Mouse (Mus musculus) ES-E14 (cell line): ENCODE measurements around the gene Taok3. TPM values are rescaled to one million over a fixed set of nuclear protein-coding genes. Genes with fewer than 3 reads are reported as not detected.

Source experiments
- DNase-seq: peaks from one replicate; pipeline ENCODE4 v3.0.0-alpha.2; 2013; ENCODE audit warnings: low read depth, low spot score
- H3K27ac ChIP-seq: 2 replicates; pipeline ENCODE4 v1.5.1; 2012; ENCODE audit warnings: low read depth, mild to moderate bottlenecking, low read length, moderate library complexity, mixed read lengths; ENCODE audit not compliant: poor library complexity, insufficient read depth, severe bottlenecking
- H3K36me3 ChIP-seq: 2 replicates; pipeline ENCODE4 v1.6.1; 2012; ENCODE audit warnings: mild to moderate bottlenecking, low read length, moderate library complexity, mixed read lengths; ENCODE audit not compliant: control insufficient read depth, poor library complexity, insufficient read depth, severe bottlenecking
- H3K4me1 ChIP-seq, 2 experiments: fragments of 150-350 bp in 1 of 2; sonication (generic) in 1 of 2; 2 replicates each; pipeline ENCODE4 v1.6.1; 2012; ENCODE audit warnings: low read length in 2 of 2, mild to moderate bottlenecking in 1 of 2, mixed read lengths in 1 of 2; ENCODE audit not compliant: control insufficient read depth in 2 of 2, insufficient read depth in 2 of 2, poor library complexity in 1 of 2
- H3K4me3 ChIP-seq, 2 experiments: fragments of 150-350 bp in 1 of 2; sonication (generic) in 1 of 2; 2 replicates each; pipeline ENCODE4 v1.5.1; 2012; ENCODE audit warnings: low read length in 2 of 2, low read depth in 1 of 2, mild to moderate bottlenecking in 1 of 2, mixed read lengths in 1 of 2; ENCODE audit not compliant: insufficient read depth in 1 of 2, poor library complexity in 1 of 2, severe bottlenecking in 1 of 2
- H3K9ac ChIP-seq: 2 replicates; pipeline ENCODE4 v1.6.1; 2012; ENCODE audit warnings: low read depth, mild to moderate bottlenecking, low read length, mixed read lengths; ENCODE audit not compliant: poor library complexity, insufficient read depth, severe bottlenecking
- H3K9me3 ChIP-seq: fragments of 150-350 bp; sonication (generic); 2 replicates; pipeline ENCODE4 v1.6.1; 2012; ENCODE audit warnings: low read depth, mild to moderate bottlenecking, low read length; ENCODE audit not compliant: control insufficient read depth, insufficient read depth
- CHD2 ChIP-seq: IDR thresholded peaks from 2 replicates; pipeline ENCODE4 v1.6.1; 2014; ENCODE audit warnings: mild to moderate bottlenecking, low read depth, low read length, inconsistent platforms
- HCFC1 ChIP-seq: IDR thresholded peaks from 2 replicates; pipeline ENCODE4 v1.6.1; 2012; ENCODE audit warnings: low read length, inconsistent platforms, borderline replicate concordance; ENCODE audit not compliant: insufficient read depth
- MAFK ChIP-seq: IDR thresholded peaks from 2 replicates; pipeline ENCODE4 v1.6.1; 2014; ENCODE audit warnings: mild to moderate bottlenecking, low read depth, low read length, inconsistent platforms; ENCODE audit not compliant: insufficient read depth
- ZC3H11A ChIP-seq: IDR thresholded peaks from 2 replicates; pipeline ENCODE4 v1.6.1; 2012; ENCODE audit warnings: low read depth, mild to moderate bottlenecking, inconsistent platforms, low read length, borderline replicate concordance
- ZNF384 ChIP-seq: IDR thresholded peaks from 2 replicates; pipeline ENCODE4 v1.6.1; 2012; ENCODE audit warnings: low read depth, low read length, inconsistent platforms
- in situ Hi-C, 2 experiments: fragments of 600-800 bp; cut with MboI; formaldehyde crosslinking; loops; one replicate each; pipeline ENCODE4 v1.15.1; 2025; ENCODE audit warnings: low sequenced_read_pairs in 2 of 2, inconsistent platforms in 1 of 2; ENCODE audit not compliant: unreplicated experiment in 2 of 2
- total RNA-seq: library from RNA; depleted of rRNA; stranded (reverse); fragments of 300-350 nt; gene quantifications from 2 replicates; pipeline ENCODE4 v1.2.3, GENCODE M21; 2012

Gene Taok3
- total RNA-seq, 1 experiment = 6.9 TPM

DNA sequence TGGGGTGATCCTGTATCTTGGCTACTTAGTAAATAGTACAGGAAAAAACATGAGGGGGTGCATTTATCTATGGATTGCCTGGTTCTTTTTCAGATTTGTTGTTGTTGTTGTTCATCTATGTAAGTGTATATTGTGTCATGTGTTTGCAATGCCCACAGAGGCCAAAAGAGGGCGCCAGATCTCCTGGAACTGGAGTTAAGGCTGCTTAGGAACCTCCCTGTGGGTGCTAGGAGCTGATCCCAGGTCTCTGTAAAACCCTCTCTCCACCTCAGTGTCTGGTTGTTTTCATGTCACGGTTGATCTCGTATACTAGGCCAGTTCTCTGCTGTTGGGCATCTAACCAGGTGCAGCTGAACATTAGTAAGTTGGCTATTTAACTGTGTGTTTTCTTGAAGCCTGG lies 78.5 kb downstream of the Taok3 start:
- no peak for TF ChIP-seq MAFK
- TF ChIP-seq CHD2 = no peak
- TF ChIP-seq ZNF384 = no peak
- TF ChIP-seq HCFC1 = no peak
- no peak for TF ChIP-seq ZC3H11A
- Histone ChIP-seq H3K36me3 (peaks cover 4% of the 10 kb centered on the region; the same call in 1 of the 2 replicates), H3K9ac (no peak overlapping the region), H3K4me3 (no peak overlapping the region), H3K27ac (no peak overlapping the region), H3K4me1 (no peaks in the 10 kb centered on the region), H3K9me3 (no peaks in the 10 kb centered on the region)
- DNase-seq = no peak
- in situ Hi-C loops = no loop called here

GRCm38 (mm10) chr5:117207286-117207685 lies 87.4 kb downstream of the Taok3 start:
- no peak for DNase-seq
- no peak overlapping the region for H3K9ac ChIP-seq
- no peaks in the 10 kb centered on the region for H3K9me3 ChIP-seq
- in situ Hi-C loops = no loop called here
- H3K36me3 ChIP-seq = peaks cover 10% of the 10 kb centered on the region; the same call in 1 of the 2 replicates
- no peaks in the 10 kb centered on the region for H3K4me1 ChIP-seq
- TF ChIP-seq ZC3H11A (no peak), HCFC1 (no peak), MAFK (no peak), ZNF384 (no peak), CHD2 (no peak)
- no peak overlapping the region for H3K4me3 ChIP-seq
- no peak overlapping the region for H3K27ac ChIP-seq

- Histone ChIP-seq H3K4me3 (no peak overlapping the region), H3K4me1 (peaks cover 0 to 3% of the 10 kb centered on the region in 2 experiments; a peak in 1 of 4 replicates), H3K9ac (no peak overlapping the region), H3K9me3 (no peaks in the 10 kb centered on the region), H3K27ac (no peak overlapping the region), H3K36me3 (peaks cover 14% of the 10 kb centered on the region; the same call in 1 of the 2 replicates)
- in situ Hi-C loops = no loop called here
- no peak for DNase-seq
- TF ChIP-seq ZNF384 = no peak
- TF ChIP-seq ZC3H11A = no peak
- no peak for TF ChIP-seq CHD2
- TF ChIP-seq HCFC1 = no peak
- TF ChIP-seq MAFK = no peak
Observed at GRCm38 (mm10) chr5:117214016-117214415, 94.1 kb downstream of the Taok3 start.

GRCm38 (mm10) chr5:117231059-117231458 lies 111.1 kb downstream of the Taok3 start:
- TF ChIP-seq HCFC1 = no peak
- TF ChIP-seq ZC3H11A = no peak
- TF ChIP-seq CHD2 = no peak
- no peak for TF ChIP-seq ZNF384
- TF ChIP-seq MAFK = no peak
- no peaks in the 10 kb centered on the region for H3K9me3 ChIP-seq
- H3K27ac ChIP-seq = no peak overlapping the region
- no peak overlapping the region for H3K9ac ChIP-seq
- peaks cover 9% of the 10 kb centered on the region; the same call in 1 of the 2 replicates for H3K36me3 ChIP-seq
- in situ Hi-C loops = no loop called here
- DNase-seq = no peak
- H3K4me3 ChIP-seq = no peak overlapping the region
- no peaks in the 10 kb centered on the region for H3K4me1 ChIP-seq

DNA sequence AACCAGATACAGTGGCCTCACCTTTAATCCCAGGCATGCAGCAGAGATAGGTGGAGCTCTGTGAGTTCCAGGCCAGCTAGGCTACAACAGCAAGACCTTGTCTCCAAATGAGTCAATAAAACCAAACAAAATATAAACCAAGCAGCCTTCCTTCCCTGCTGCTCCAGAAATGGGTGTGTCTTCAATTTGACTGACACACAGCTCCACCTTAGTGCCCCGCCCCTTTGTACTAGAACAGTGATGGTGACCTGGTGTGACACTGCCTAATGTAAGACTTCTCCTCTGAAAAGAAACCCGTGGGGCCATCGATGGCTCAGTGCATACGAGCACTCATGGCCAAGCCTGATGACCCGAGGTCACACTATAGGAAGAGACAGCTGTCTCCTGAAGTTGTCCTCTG lies 116.6 kb downstream of the Taok3 start:
- TF ChIP-seq MAFK (no peak), CHD2 (no peak), ZNF384 (no peak)
- no peak overlapping the region for H3K9ac ChIP-seq
- no peak for DNase-seq
- H3K36me3 ChIP-seq = no peaks in the 10 kb centered on the region
- no peak overlapping the region for H3K4me3 ChIP-seq
- H3K27ac ChIP-seq = no peak overlapping the region
- no peaks in the 10 kb centered on the region for H3K9me3 ChIP-seq
- H3K4me1 ChIP-seq = peaks cover 0 to 5% of the 10 kb centered on the region in 2 experiments; a peak in 1 of 4 replicates
- in situ Hi-C loops = no loop called here
